Mouse (Mus musculus): Measurements from ENCODE around the gene Sh3bp5l.

DNA sequence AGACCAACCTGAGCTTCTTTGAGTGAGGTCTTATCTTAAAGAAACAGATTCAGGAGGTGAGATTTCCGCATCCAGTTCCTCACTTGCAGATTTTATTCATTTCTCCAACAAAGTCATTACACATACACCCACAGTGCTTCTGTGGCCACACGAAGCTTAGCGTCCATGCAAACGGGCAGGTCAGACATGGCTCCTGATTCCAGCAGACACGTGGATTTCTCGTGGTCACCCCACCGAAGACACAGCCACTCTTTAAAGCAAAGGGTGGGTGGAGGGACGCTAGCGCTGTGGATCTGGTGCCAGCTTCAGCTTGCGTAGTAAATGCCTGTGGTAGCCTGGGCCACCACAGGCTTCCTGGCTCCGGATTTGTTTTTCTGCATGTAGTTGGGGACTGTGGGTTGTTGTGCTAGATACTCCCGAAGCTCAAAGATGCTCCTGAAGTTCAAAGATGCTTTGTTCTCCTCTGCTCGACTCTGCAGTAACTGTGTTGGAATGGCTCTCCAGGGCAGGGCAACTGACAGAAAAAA, 48.5 kb upstream of the Sh3bp5l start:
- no peak for TF ChIP-seq CTCF (IDR thresholded peaks at IDR 0.05; ENCODE audit: extremely low read depth, insufficient read depth, low read length)
- TF ChIP-seq POLR2A (IDR thresholded peaks at IDR 0.05; ENCODE audit: extremely low read depth, insufficient read depth, low read length) = no peak
